Mouse (Mus musculus): ENCODE measurements around the gene Ankrd40.

DNA sequence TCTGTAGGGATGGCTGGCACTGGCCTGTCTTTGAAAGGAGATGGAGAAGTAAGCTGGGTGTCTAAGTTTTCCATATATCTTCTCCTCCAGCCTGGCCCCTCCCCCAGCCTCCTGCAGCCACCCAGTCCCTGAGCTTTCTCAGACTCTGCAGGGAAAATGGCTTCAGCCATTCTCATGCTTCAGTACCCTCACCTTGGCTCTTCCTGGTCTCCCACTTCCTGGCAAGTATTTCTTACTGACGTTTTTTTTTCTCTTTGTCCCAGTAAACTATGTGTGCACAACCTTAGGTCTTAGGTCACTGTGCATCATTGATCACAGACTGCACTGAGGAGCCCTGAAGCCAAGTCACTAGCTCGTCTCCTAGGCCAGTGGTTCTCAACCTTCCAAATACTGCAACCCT lies 51.3 kb downstream of the Ankrd40 start:
- TF ChIP-seq POLR2A (IDR thresholded peaks at IDR 0.05; ENCODE audit: control insufficient read depth, low read depth, low read length) = no peak
- no peak for TF ChIP-seq CTCF (IDR thresholded peaks at IDR 0.05; ENCODE audit: control insufficient read depth, insufficient read depth, insufficient replicate concordance, low read depth, low read length)

All from testis, adult 2 months (tissue).